Mouse (Mus musculus): Measurements from ENCODE around the gene Fzd4. TPM values are rescaled to one million over a fixed set of nuclear protein-coding genes. Genes with fewer than 3 reads are reported as not detected.

Gene Fzd4
- polyA plus RNA-seq, 1 experiment from 2014 or later, result 28.1 TPM

- ATAC-seq (ENCODE audit: low FRiP score, low TSS enrichment), result no peak
- Histone ChIP-seq H3K4me3 (ENCODE audit: low read length) (no peak overlapping the region), H3K27ac (ENCODE audit: low read length) (no peak overlapping the region; the same call in 1 of the 2 replicates), H3K4me1 (ENCODE audit: insufficient read depth, low read length) (peaks cover 27% of the 10 kb centered on the region), H3K4me2 (replicated peaks; ENCODE audit: low read depth, low read length) (no peak overlapping the region), H3K27me3 (ENCODE audit: insufficient read depth, low read length) (no peaks in the 10 kb centered on the region), H3K36me3 (ENCODE audit: insufficient read depth, low read length) (no peaks in the 10 kb centered on the region), H3K9ac (replicated peaks; ENCODE audit: low read length) (no peak overlapping the region), H3K9me3 (ENCODE audit: low read length) (no peaks in the 10 kb centered on the region)
- WGBS, result 74% methylated on average over 5 of the region's 5 CpGs
Observed at GRCm38 (mm10) chr7:89436404-89436803, 32.2 kb downstream of the Fzd4 start.

GRCm38 (mm10) chr7:89437589-89437988 lies 33.4 kb downstream of the Fzd4 start:
- Histone ChIP-seq H3K27ac (ENCODE audit: low read length) (no peak overlapping the region), H3K4me2 (replicated peaks; ENCODE audit: low read depth, low read length) (no peak overlapping the region), H3K4me1 (ENCODE audit: insufficient read depth, low read length) (peaks cover 26% of the 10 kb centered on the region), H3K9ac (replicated peaks; ENCODE audit: low read length) (no peak overlapping the region), H3K4me3 (ENCODE audit: low read length) (no peak overlapping the region), H3K27me3 (ENCODE audit: insufficient read depth, low read length) (no peaks in the 10 kb centered on the region), H3K9me3 (ENCODE audit: low read length) (no peaks in the 10 kb centered on the region), H3K36me3 (ENCODE audit: insufficient read depth, low read length) (no peaks in the 10 kb centered on the region)
- ATAC-seq (ENCODE audit: low FRiP score, low TSS enrichment), result peak; percentile 47; the same call in 1 of the 2 replicates
- 37% methylated on average over 4 of the region's 4 CpGs for WGBS

DNA sequence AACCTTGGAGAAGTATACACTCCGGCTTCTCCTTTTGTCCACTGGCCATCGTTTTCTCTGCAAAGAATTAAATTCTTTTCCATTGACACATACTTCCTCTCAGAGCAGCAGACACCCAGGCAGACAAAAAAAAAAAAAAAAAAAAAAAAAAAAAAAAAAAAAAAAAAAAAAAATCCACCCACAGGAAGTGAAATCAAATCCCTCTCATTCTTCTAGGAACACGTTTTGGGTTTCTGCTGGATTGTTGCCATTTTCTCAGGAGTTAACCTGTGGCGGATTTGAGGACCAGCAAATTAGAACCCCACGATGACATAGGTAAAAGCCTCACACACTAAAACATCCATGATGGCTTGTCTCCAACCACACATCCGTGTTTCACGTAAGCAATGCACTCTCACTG lies 37.1 kb downstream of the Fzd4 start:
- Histone ChIP-seq H3K4me2 (replicated peaks; ENCODE audit: low read depth, low read length) (no peak overlapping the region), H3K9me3 (ENCODE audit: low read length) (no peaks in the 10 kb centered on the region), H3K27me3 (ENCODE audit: insufficient read depth, low read length) (no peaks in the 10 kb centered on the region), H3K4me3 (ENCODE audit: low read length) (no peak overlapping the region), H3K9ac (replicated peaks; ENCODE audit: low read length) (no peak overlapping the region), H3K4me1 (ENCODE audit: insufficient read depth, low read length) (peaks cover under 1% of the 10 kb centered on the region; the same call in 1 of the 2 replicates), H3K36me3 (ENCODE audit: insufficient read depth, low read length) (no peaks in the 10 kb centered on the region), H3K27ac (ENCODE audit: low read length) (no peak overlapping the region)
- ATAC-seq (ENCODE audit: low FRiP score, low TSS enrichment), result no peak
- WGBS, result 62% methylated on average over 7 of the region's 7 CpGs

- no peak overlapping the region for H3K4me3 ChIP-seq (ENCODE audit: low read length)
- H3K36me3 ChIP-seq (ENCODE audit: insufficient read depth, low read length), result no peaks in the 10 kb centered on the region
- H3K4me1 ChIP-seq (ENCODE audit: insufficient read depth, low read length), result no peaks in the 10 kb centered on the region
- H3K27me3 ChIP-seq (ENCODE audit: insufficient read depth, low read length), result no peaks in the 10 kb centered on the region
- no peaks in the 10 kb centered on the region for H3K9me3 ChIP-seq (ENCODE audit: low read length)
- WGBS, result 73% methylated on average over 4 of the region's 4 CpGs
- ATAC-seq (ENCODE audit: low FRiP score, low TSS enrichment), result no peak
- no peak overlapping the region for H3K9ac ChIP-seq (replicated peaks; ENCODE audit: low read length)
- H3K4me2 ChIP-seq (replicated peaks; ENCODE audit: low read depth, low read length), result no peak overlapping the region
- no peak overlapping the region for H3K27ac ChIP-seq (ENCODE audit: low read length)
Observed at GRCm38 (mm10) chr7:89442242-89442641, 38.1 kb downstream of the Fzd4 start.

GRCm38 (mm10) chr7:89445137-89445536 lies 41.0 kb downstream of the Fzd4 start:
- no peaks in the 10 kb centered on the region for H3K27me3 ChIP-seq (ENCODE audit: insufficient read depth, low read length)
- ATAC-seq (ENCODE audit: low FRiP score, low TSS enrichment), result no peak
- whole genome bisulfite sequencing, result 75% methylated on average over 4 of the region's 4 CpGs
- no peak overlapping the region for H3K4me3 ChIP-seq (ENCODE audit: low read length)
- no peak overlapping the region for H3K4me2 ChIP-seq (replicated peaks; ENCODE audit: low read depth, low read length)
- H3K36me3 ChIP-seq (ENCODE audit: insufficient read depth, low read length), result no peaks in the 10 kb centered on the region
- no peak overlapping the region for H3K27ac ChIP-seq (ENCODE audit: low read length)
- H3K4me1 ChIP-seq (ENCODE audit: insufficient read depth, low read length), result no peaks in the 10 kb centered on the region
- no peaks in the 10 kb centered on the region for H3K9me3 ChIP-seq (ENCODE audit: low read length)
- no peak overlapping the region for H3K9ac ChIP-seq (replicated peaks; ENCODE audit: low read length)

DNA sequence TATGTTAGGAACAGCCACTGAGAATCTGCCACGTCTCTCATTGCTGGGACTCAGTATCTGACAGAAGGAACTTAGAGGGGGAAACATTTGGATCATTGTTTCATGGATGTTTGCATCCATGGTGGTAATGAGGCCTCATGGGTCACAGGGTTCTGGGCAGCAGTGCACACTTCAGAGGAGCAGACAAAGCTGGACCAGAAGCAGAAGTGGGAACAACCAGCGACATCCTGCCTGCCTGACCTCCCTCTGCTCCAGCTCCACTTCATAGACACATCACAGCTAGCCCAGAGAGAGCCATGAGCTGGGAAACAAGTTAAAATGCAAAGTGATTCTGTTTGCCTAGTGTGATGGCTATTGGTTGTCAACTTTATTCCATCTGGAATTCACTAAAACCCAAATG lies 46.2 kb downstream of the Fzd4 start:
- no peak overlapping the region for H3K9ac ChIP-seq (replicated peaks; ENCODE audit: low read length)
- H3K9me3 ChIP-seq (ENCODE audit: low read length), result no peaks in the 10 kb centered on the region
- H3K4me2 ChIP-seq (replicated peaks; ENCODE audit: low read depth, low read length), result no peak overlapping the region
- no peak overlapping the region for H3K4me3 ChIP-seq (ENCODE audit: low read length)
- H3K27me3 ChIP-seq (ENCODE audit: insufficient read depth, low read length), result no peaks in the 10 kb centered on the region
- no peak for ATAC-seq (ENCODE audit: low FRiP score, low TSS enrichment)
- 66% methylated on average over 2 of the region's 2 CpGs for WGBS
- no peaks in the 10 kb centered on the region for H3K4me1 ChIP-seq (ENCODE audit: insufficient read depth, low read length)
- H3K27ac ChIP-seq (ENCODE audit: low read length), result no peak overlapping the region
- no peaks in the 10 kb centered on the region for H3K36me3 ChIP-seq (ENCODE audit: insufficient read depth, low read length)

DNA sequence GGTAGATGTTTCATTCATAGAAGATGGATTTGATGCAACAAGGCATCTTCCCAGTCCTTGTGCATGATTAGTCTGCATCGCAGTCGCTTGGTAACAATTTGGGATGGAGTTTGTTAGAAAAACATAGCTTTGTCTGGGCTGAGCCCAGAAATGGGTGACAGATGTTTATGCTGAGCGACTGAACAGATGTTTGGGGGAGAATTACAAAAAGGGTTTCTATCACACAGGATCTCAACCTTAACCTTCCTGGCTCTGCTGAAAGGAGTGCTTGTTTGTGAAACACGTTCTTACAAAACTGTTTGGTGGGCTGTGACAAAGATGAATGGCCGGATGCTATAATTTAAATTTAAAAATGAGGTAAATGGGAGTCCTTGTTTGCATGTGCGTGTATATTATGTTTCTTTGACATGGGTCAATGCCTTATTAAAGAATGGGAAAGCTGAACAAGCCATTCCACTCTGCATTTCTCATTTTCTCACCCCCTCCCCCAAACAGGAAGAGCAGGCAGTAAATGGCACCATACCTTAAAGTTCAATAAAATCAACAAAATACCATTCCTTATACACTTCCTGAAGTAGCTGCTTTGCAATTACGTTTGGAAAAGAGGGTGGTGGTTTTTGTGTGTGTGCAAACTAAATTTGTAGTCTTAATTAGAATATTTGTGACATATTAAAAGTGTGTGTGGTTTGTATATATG lies 52.4 kb downstream of the Fzd4 start:
- Histone ChIP-seq H3K9me3 (ENCODE audit: low read length) (no peaks in the 10 kb centered on the region), H3K4me2 (replicated peaks; ENCODE audit: low read depth, low read length) (no peak overlapping the region), H3K4me3 (ENCODE audit: low read length) (no peak overlapping the region), H3K36me3 (ENCODE audit: insufficient read depth, low read length) (no peaks in the 10 kb centered on the region), H3K4me1 (ENCODE audit: insufficient read depth, low read length) (peaks cover 12% of the 10 kb centered on the region), H3K27me3 (ENCODE audit: insufficient read depth, low read length) (no peaks in the 10 kb centered on the region), H3K27ac (ENCODE audit: low read length) (peak overlapping the region; percentile 58; the same call in 1 of the 2 replicates), H3K9ac (replicated peaks; ENCODE audit: low read length) (no peak overlapping the region)
- peak; percentile 42; the same call in 1 of the 2 replicates for ATAC-seq (ENCODE audit: low FRiP score, low TSS enrichment)
- 20% methylated on average over 7 of the region's 7 CpGs for WGBS

DNA sequence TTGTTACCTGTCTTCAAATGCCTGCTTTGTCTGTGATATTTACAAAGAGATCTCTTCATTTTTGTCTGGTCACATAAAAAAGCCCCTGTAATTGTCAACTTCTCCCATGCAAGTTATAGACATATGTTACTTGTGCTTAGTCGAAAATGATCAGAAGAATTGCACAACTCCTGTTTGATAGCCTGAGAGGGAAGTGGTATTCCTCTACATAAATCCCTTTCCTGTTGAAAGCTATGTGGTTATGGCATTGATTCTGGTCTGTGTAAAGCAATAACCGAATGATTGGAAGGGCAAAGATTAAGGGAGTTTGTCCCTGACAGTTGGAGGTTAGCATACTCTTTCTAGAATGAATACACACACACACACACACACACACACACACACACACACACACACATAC lies 55.5 kb downstream of the Fzd4 start:
- Histone ChIP-seq H3K36me3 (ENCODE audit: insufficient read depth, low read length) (no peaks in the 10 kb centered on the region), H3K4me3 (ENCODE audit: low read length) (no peak overlapping the region), H3K4me1 (ENCODE audit: insufficient read depth, low read length) (peaks cover 12% of the 10 kb centered on the region), H3K9me3 (ENCODE audit: low read length) (no peaks in the 10 kb centered on the region), H3K9ac (replicated peaks; ENCODE audit: low read length) (no peak overlapping the region), H3K27me3 (ENCODE audit: insufficient read depth, low read length) (no peaks in the 10 kb centered on the region), H3K4me2 (replicated peaks; ENCODE audit: low read depth, low read length) (no peak overlapping the region), H3K27ac (ENCODE audit: low read length) (no peak overlapping the region)
- 87% methylated on average over 2 of the region's 2 CpGs for WGBS
- ATAC-seq (ENCODE audit: low FRiP score, low TSS enrichment), result no peak

DNA sequence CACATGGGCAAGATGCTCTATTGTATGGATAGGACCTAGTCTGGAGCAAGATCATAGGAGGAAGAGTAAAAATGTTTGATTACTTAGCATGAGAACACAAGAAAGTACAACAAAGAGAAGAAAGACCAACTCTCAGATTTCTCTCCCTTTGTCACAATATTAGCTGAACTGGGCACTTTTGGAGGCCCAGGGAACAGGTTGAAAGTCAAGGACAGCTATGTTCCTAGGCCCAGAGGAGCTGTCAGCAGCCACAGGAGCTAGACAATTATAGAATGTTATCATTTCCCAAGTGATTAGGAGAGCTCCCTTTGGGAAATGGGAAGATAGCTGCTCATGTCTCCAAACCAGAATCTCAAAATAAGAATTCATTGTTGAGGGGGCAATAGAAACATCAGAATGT lies 56.8 kb downstream of the Fzd4 start:
- ATAC-seq (ENCODE audit: low FRiP score, low TSS enrichment), result no peak
- Histone ChIP-seq H3K9me3 (ENCODE audit: low read length) (no peaks in the 10 kb centered on the region), H3K27ac (ENCODE audit: low read length) (no peak overlapping the region), H3K4me1 (ENCODE audit: insufficient read depth, low read length) (peaks cover 12% of the 10 kb centered on the region), H3K4me3 (ENCODE audit: low read length) (no peak overlapping the region), H3K4me2 (replicated peaks; ENCODE audit: low read depth, low read length) (no peak overlapping the region), H3K36me3 (ENCODE audit: insufficient read depth, low read length) (no peaks in the 10 kb centered on the region), H3K27me3 (ENCODE audit: insufficient read depth, low read length) (no peaks in the 10 kb centered on the region), H3K9ac (replicated peaks; ENCODE audit: low read length) (no peak overlapping the region)

- WGBS, result 58% methylated on average over 3 of the region's 3 CpGs
Observed at GRCm38 (mm10) chr7:89461351-89461750, 57.2 kb downstream of the Fzd4 start.

More at GRCm38 (mm10) chr7:89461351-89461750, 57.2 kb downstream of the Fzd4 start:
- ATAC-seq (ENCODE audit: low FRiP score, low TSS enrichment), result no peak
- Histone ChIP-seq H3K36me3 (ENCODE audit: insufficient read depth, low read length) (no peaks in the 10 kb centered on the region), H3K4me3 (ENCODE audit: low read length) (no peak overlapping the region), H3K9me3 (ENCODE audit: low read length) (no peaks in the 10 kb centered on the region), H3K27ac (ENCODE audit: low read length) (no peak overlapping the region), H3K4me1 (ENCODE audit: insufficient read depth, low read length) (peaks cover 9% of the 10 kb centered on the region), H3K4me2 (replicated peaks; ENCODE audit: low read depth, low read length) (no peak overlapping the region), H3K9ac (replicated peaks; ENCODE audit: low read length) (no peak overlapping the region), H3K27me3 (ENCODE audit: insufficient read depth, low read length) (no peaks in the 10 kb centered on the region)

Measured in kidney, embryonic 16.5 days (tissue).